Mouse (Mus musculus) hindbrain, embryonic 13.5 days (tissue): Measurements from ENCODE around the gene Ogfod3. TPM values are rescaled to one million over a fixed set of nuclear protein-coding genes. Genes with fewer than 3 reads are reported as not detected.
A peak's percentile ranks its signal among the peaks of the same experiment; 100 is the strongest.

Experiments
- ATAC-seq: fragments of 200-750 bp; cut with Nextera tagmentation; 2 replicates; pipeline ENCODE4 v1.8.0; 2017; ENCODE audit warnings: moderate TSS enrichment; ENCODE audit not compliant: low FRiP score
- H3K27ac ChIP-seq: fragments of 300-500 bp; sonication (generic); 2 replicates; pipeline ENCODE4 v1.5.1; 2015; ENCODE audit warnings: inconsistent platforms, mild to moderate bottlenecking, moderate library complexity
- H3K27me3 ChIP-seq: fragments of 300-500 bp; sonication (generic); 2 replicates; pipeline ENCODE4 v1.6.1; 2015; ENCODE audit warnings: mild to moderate bottlenecking, inconsistent platforms
- H3K36me3 ChIP-seq: fragments of 300-500 bp; sonication (generic); 2 replicates; pipeline ENCODE4 v1.6.1; 2015; ENCODE audit warnings: mild to moderate bottlenecking, inconsistent platforms
- H3K4me1 ChIP-seq: fragments of 300-500 bp; sonication (generic); replicated peaks from 2 replicates; pipeline ENCODE4 v1.6.1; 2015; ENCODE audit warnings: inconsistent platforms
- H3K4me2 ChIP-seq: fragments of 300-500 bp; sonication (generic); 2 replicates; pipeline ENCODE4 v1.6.1; 2015; ENCODE audit warnings: inconsistent platforms, mild to moderate bottlenecking, moderate library complexity
- H3K4me3 ChIP-seq: fragments of 300-500 bp; sonication (generic); 2 replicates; pipeline ENCODE4 v1.5.1; 2015; ENCODE audit warnings: mild to moderate bottlenecking, inconsistent platforms
- H3K9ac ChIP-seq: fragments of 300-500 bp; sonication (generic); 2 replicates; pipeline ENCODE4 v1.6.1; 2015; ENCODE audit warnings: mild to moderate bottlenecking, inconsistent platforms
- H3K9me3 ChIP-seq: fragments of 300-500 bp; sonication (generic); 2 replicates; pipeline ENCODE4 v1.6.1; 2016; ENCODE audit warnings: inconsistent platforms
- WGBS: fragments of 180-500 bp; shearing (Covaris S2); methylation state at CpG from one replicate; pipeline ENCODE4 v1.1.7; 2015; 5-methylcytosine and 5-hydroxymethylcytosine counted together
- polyA plus RNA-seq: library from polyadenylated mRNA; unstranded; fragments of >200 nt; fragmentation: Nextera tagmentation; extraction: Ambion mirVana; gene quantifications from 2 replicates; pipeline ENCODE4 v1.2.1, GENCODE M21; 2015

Gene Ogfod3
- polyA plus RNA-seq, 1 experiment from 2014 or later, result 24.2 TPM

DNA sequence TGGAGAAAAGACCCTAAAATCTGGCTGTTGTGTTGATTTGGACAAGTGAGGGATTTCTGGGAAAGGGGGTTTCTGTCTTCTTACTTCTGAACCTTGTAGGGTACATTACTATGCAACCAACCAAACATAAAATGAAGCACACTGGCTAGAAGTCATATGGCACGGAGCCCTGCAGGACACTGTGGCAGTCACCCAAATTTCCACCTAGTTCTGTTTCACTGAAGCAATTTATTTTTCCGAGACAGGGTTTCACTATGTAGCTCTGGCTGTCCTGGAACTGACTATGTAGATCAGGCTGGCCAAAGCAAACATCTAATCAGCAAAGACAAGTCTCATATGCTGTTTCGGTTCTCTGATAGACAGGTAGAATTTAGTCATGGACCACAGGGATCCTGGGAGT is 14.8 kb downstream of the Ogfod3 start:
- H3K9ac ChIP-seq, result no peak overlapping the region
- H3K4me1 ChIP-seq, result no peaks in the 10 kb centered on the region
- no peak overlapping the region for H3K4me2 ChIP-seq
- WGBS, result 88% methylated on average over 3 of the region's 3 CpGs
- no peak overlapping the region for H3K27ac ChIP-seq
- no peaks in the 10 kb centered on the region for H3K27me3 ChIP-seq
- ATAC-seq, result no peak
- no peaks in the 10 kb centered on the region for H3K9me3 ChIP-seq
- no peak overlapping the region for H3K4me3 ChIP-seq
- peaks cover 29% of the 10 kb centered on the region for H3K36me3 ChIP-seq

DNA sequence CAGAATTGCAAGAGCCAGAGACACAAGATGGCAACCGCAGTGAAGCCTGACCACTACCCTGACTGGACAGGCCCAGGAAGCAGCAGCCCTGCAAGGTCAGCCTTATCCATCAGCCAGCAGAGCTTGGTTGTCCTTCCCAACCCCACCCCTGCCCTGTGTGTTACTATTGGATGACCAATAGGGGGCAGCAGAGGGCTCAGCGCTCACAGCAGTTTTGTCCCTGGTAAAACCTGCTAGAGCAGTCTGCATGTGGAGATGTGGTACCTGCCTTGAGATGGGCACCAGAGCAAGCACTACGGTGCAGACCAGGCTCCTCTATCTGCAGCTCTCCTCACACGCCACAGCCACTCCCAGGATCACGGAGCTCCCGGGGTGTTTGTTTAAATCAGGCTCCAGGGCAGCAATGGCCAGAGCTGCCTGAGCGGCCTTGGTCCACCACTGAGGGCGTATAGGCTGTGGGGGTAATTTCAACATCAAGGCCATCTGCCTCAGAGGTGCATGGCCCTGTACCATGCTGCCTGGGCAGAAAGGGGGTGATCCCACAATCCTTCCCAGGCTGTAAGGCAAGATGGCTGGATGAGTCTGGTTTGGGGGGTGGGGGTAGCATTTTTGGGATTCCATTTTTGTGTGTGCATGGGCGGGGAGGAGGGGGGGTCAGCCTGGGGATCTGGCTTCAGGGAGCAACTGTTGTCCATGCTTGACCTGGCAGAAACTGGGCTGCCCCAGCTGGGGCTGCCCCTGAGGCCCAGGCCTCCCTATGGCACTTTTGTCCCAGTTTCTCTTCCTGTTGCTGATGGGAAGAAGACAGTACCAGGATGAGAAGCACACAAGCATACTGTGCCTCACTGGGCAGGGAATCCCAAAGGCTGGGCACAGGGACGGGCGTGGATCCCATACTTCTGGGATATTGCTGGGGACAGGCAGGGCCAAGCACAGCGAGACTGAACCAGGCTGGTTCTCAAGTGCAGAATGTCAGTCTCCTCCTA is 27.9 kb downstream of the Ogfod3 start:
- WGBS, result 63% methylated on average over 12 of the region's 12 CpGs
- no peak overlapping the region for H3K9ac ChIP-seq
- no peaks in the 10 kb centered on the region for H3K27me3 ChIP-seq
- no peak overlapping the region for H3K4me2 ChIP-seq
- H3K27ac ChIP-seq, result no peak overlapping the region
- H3K36me3 ChIP-seq, result peaks cover 12% of the 10 kb centered on the region
- H3K9me3 ChIP-seq, result no peaks in the 10 kb centered on the region
- peaks cover 25% of the 10 kb centered on the region for H3K4me1 ChIP-seq
- no peak for ATAC-seq
- no peak overlapping the region for H3K4me3 ChIP-seq

DNA sequence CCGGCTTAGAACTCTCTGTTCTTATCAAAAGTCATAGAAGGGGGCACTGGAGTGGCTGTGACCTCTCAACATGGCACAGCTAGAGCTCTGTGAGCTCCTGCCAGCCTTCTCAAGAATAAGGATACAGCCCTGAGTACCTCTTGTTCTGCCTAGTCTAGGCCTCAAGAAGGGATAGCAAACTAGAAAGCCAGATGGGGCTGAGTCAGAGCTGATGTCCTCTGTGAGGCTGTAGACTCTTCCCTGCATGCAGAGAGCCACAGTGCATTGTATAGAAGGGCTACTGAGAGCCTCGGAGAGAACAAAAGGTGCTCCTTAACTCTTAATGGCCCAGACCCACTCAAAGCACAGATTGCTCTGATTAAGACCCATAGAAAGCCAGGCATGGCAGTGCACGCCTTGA is 30.3 kb downstream of the Ogfod3 start:
- 46% methylated on average over 3 of the region's 3 CpGs for WGBS

DNA sequence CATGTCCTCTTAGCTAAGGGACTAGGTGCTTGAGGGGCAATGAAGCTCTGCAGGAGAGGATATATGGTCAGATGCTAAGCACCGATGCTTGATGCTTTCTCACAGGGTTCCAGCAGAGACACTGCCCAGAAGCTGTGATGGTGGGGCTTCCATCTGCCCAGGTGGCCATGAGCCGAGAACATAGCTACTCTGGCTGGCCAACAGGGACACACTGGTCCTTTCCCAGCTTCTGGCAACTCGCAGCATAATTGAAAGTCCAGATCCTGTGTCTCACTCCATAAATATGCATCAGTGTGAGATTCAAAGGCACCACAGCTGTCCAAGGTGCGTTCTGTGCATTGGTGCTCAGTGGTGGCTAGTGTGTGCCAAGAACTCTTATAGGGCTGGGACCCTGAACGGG is 31.3 kb downstream of the Ogfod3 start:
- Histone ChIP-seq H3K4me3 (no peak overlapping the region), H3K27ac (no peak overlapping the region), H3K4me1 (peaks cover 25% of the 10 kb centered on the region), H3K36me3 (no peaks in the 10 kb centered on the region), H3K9me3 (no peaks in the 10 kb centered on the region), H3K4me2 (no peak overlapping the region), H3K9ac (no peak overlapping the region), H3K27me3 (no peaks in the 10 kb centered on the region)
- WGBS, result 68% methylated on average over 5 of the region's 5 CpGs
- no peak for ATAC-seq

More for the DNA sequence above, 30.3 kb downstream of the Ogfod3 start:
- Histone ChIP-seq H3K36me3 (no peaks in the 10 kb centered on the region), H3K4me2 (no peak overlapping the region), H3K9me3 (no peaks in the 10 kb centered on the region), H3K27me3 (no peaks in the 10 kb centered on the region), H3K4me1 (peaks cover 25% of the 10 kb centered on the region), H3K4me3 (no peak overlapping the region), H3K9ac (no peak overlapping the region), H3K27ac (no peak overlapping the region)
- no peak for ATAC-seq

DNA sequence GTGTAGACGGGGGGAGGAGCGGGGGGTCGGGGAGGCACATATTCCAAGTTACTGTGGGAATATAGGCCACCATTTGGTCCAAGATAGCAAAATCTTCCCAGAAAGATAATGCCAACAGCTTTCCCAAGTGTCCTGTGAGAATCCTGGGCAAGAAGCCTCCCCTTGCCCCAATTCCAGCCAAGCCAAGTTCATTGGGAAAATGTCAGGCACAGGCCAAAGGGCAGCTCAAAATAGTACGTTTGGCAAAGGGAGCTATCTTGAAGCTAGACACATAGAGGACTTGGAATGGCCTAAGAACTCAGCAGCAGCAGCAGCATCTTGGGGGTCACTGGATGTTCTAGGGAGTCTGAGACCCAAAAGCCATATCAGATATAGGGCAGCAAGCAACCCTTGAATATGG is 40.8 kb downstream of the Ogfod3 start:
- H3K9me3 ChIP-seq, result no peaks in the 10 kb centered on the region
- no peaks in the 10 kb centered on the region for H3K27me3 ChIP-seq
- no peaks in the 10 kb centered on the region for H3K4me1 ChIP-seq
- H3K9ac ChIP-seq, result no peak overlapping the region
- ATAC-seq, result no peak
- no peaks in the 10 kb centered on the region for H3K36me3 ChIP-seq
- WGBS, result 91% methylated on average over 4 of the region's 4 CpGs
- H3K27ac ChIP-seq, result no peak overlapping the region
- H3K4me2 ChIP-seq, result no peak overlapping the region
- no peak overlapping the region for H3K4me3 ChIP-seq

DNA sequence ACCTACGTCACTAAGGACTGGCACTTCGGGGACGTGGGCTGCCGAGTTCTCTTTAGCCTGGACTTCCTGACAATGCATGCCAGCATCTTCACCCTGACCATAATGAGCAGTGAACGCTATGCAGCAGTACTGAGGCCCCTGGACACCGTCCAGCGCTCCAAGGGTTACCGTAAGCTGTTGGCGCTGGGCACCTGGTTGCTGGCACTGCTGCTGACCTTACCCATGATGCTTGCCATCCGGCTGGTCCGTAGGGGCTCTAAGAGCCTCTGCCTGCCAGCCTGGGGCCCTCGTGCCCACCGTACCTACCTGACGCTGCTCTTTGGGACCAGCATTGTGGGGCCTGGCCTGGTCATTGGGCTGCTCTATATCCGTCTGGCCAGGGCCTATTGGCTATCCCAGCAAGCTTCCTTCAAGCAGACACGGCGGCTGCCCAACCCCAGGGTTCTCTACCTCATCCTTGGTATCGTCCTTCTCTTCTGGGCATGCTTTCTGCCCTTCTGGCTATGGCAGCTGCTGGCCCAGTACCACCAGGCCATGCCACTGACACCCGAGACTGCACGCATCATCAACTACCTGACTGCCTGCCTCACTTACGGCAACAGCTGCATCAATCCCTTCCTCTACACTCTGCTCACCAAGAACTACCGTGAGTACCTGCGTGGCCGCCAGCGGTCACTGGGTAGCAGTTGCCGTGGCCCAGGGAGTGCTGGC is 43.7 kb downstream of the Ogfod3 start:
- no peak overlapping the region for H3K9ac ChIP-seq
- no peak overlapping the region for H3K4me2 ChIP-seq
- H3K27me3 ChIP-seq, result peaks cover 24% of the 10 kb centered on the region
- H3K9me3 ChIP-seq, result no peaks in the 10 kb centered on the region
- no peak overlapping the region for H3K27ac ChIP-seq
- 93% methylated on average over 26 of the region's 26 CpGs for WGBS
- H3K4me1 ChIP-seq, result peaks cover 12% of the 10 kb centered on the region
- ATAC-seq, result no peak
- H3K4me3 ChIP-seq, result no peak overlapping the region
- no peaks in the 10 kb centered on the region for H3K36me3 ChIP-seq

DNA sequence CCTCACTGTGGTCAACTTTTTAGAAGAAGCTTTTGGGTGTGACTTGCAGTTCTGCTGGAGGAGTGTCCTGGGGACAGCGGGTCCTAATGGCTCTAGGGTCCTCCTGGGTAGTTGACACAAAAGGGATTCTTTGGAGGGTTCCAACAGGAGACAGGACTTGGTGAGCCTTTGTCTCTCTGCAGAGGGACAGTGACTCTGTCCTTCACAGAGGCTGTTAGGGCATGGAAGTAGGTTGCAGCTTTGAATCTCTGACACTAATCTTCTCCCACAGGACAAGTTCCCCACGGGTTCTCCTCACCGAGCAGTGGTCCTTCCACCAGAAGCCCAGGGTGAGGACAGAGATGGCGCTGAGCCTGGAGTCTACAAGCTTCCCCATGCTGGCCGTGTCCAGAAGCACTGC is 44.5 kb downstream of the Ogfod3 start, which contains the start of gene Uts2r:
Uts2r (plus strand) TSS at position 301 of the 400 bp plus-strand sequence.
- no peak within 1 kb of the TSS for H3K27ac ChIP-seq

DNA sequence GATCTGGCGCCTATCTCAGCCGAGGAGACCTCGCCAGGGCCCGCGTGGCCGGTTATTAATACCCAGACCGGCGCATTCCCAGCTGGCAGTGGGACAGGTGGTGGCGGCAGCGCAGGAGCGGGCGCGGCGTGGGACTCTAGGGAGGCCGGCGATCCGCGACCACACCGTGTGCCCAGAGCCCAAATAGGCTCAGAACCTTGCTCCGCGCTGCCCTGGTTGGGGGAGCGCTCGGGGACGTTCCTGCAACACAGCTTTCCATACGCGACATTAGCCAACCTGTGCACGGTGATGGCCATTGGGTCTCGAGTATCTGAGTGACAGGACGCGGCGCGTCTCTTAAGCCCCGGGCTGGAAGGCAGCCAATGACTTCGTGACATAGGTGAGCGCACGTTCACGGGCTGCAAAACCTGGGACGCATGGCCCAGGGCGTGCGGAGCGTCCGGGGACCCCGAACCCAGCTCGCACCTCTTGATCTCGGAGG is 48.1 kb downstream of the Ogfod3 start:
- peaks cover 36% of the 10 kb centered on the region for H3K27me3 ChIP-seq
- WGBS, result 1% methylated on average over 45 of the region's 45 CpGs
- no peaks in the 10 kb centered on the region for H3K36me3 ChIP-seq
- H3K9me3 ChIP-seq, result no peaks in the 10 kb centered on the region
- H3K4me3 ChIP-seq, result peak overlapping the region; percentile 45
- H3K4me2 ChIP-seq, result peak overlapping the region; percentile 70
- H3K27ac ChIP-seq, result no peak overlapping the region
- H3K9ac ChIP-seq, result peak overlapping the region; percentile 65
- ATAC-seq, result 0 out of 2 replicates have a peak, but pooled peaks have one; percentile 17
- peaks cover 30% of the 10 kb centered on the region for H3K4me1 ChIP-seq

More for the DNA sequence above, 44.5 kb downstream of the Ogfod3 start, which contains the start of gene Uts2r:
- Histone ChIP-seq H3K9ac (no peak within 1 kb of the TSS), H3K4me2 (no peak within 1 kb of the TSS), H3K4me1 (peaks cover 16% of the 10 kb centered on the region), H3K36me3 (no peaks in the 10 kb centered on the region), H3K9me3 (no peaks in the 10 kb centered on the region), H3K4me3 (no peak within 1 kb of the TSS), H3K27me3 (peaks cover 32% of the 10 kb centered on the region)
- WGBS, result 87% methylated on average over 5 of the region's 5 CpGs
- ATAC-seq, result no peak

DNA sequence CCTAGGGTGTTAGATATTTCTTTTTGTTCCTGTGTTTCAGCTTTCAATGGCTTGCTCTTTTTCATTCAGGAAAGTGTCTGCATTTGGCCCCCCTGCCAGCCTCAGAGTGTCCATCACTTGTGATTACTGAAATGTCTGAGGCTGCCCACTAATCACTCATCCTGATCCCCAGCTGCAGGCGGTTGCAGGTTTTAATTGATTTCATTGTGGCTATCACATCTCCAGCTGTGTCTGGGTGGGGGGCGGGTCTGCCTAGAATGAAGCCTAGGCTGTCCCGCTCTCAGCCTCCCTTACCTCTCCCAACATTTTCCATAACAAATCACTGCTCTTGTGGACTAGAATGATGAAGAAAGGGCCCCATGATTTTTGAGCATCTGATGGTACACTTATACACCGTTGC is 50.3 kb downstream of the Ogfod3 start:
- 11% methylated on average over 4 of the region's 4 CpGs for WGBS
- Histone ChIP-seq H3K9ac (no peak overlapping the region), H3K4me2 (no peak overlapping the region), H3K4me3 (no peak overlapping the region), H3K9me3 (no peaks in the 10 kb centered on the region), H3K4me1 (peaks cover 30% of the 10 kb centered on the region), H3K27me3 (peaks cover 36% of the 10 kb centered on the region), H3K27ac (peak overlapping the region; percentile 46), H3K36me3 (no peaks in the 10 kb centered on the region)
- ATAC-seq, result no peak

DNA sequence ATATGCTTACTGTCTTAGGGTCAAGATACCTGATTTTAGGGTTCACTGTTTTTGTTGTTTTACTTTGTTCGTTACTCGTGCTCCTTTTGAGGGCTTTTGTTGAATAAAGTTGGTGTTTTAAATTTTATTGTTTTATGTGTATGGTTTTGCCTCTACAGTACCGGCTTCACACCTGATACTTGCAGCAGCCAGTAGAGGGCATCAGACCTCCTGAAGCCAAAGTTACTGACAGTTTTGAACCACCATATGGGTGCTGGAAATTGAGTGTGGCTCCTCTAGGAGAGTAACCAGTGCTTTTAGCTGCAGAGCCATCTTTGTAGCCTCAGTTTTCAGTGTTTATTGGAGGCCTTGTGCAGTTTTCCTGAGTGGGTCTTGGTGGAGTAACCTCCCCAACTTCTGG is 56.3 kb downstream of the Ogfod3 start:
- H3K9ac ChIP-seq, result no peak overlapping the region
- H3K36me3 ChIP-seq, result no peaks in the 10 kb centered on the region
- H3K4me1 ChIP-seq, result no peaks in the 10 kb centered on the region
- H3K9me3 ChIP-seq, result no peaks in the 10 kb centered on the region
- H3K27me3 ChIP-seq, result no peaks in the 10 kb centered on the region
- H3K4me2 ChIP-seq, result no peak overlapping the region
- no peak overlapping the region for H3K27ac ChIP-seq
- ATAC-seq, result no peak
- H3K4me3 ChIP-seq, result no peak overlapping the region
- 79% methylated on average over 3 of the region's 3 CpGs for WGBS

DNA sequence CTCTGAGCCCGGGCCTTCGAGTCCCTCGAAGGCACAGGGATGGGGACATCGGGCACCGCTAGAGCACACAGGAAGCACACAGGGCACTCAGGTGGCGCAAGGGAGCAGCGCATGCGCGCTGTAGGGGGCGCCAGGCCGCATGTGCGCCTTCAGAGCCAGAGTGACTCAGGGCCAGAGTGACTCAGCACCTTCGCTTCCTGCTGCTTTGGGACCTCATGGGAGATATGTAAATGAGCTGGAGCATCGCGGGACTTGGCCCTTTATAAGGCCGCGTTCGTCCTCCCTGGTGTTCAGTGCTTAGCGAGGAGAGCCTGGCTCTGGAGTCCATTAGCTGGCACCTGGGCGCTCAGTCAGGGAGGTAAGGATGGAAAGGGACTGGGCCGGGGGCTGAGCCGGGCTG is 58.6 kb downstream of the Ogfod3 start, which contains the start of gene Tex19.1:
Tex19.1 (plus strand) TSS at position 279 of the 400 bp plus-strand sequence.
- H3K9me3 ChIP-seq, result no peaks in the 10 kb centered on the region
- ATAC-seq, result no peak
- no peaks in the 10 kb centered on the region for H3K27me3 ChIP-seq
- no peaks in the 10 kb centered on the region for H3K4me1 ChIP-seq
- WGBS, result 91% methylated on average over 22 of the region's 22 CpGs
- no peak within 1 kb of the TSS for H3K27ac ChIP-seq
- no peaks in the 10 kb centered on the region for H3K36me3 ChIP-seq
- H3K4me3 ChIP-seq, result no peak within 1 kb of the TSS
- no peak within 1 kb of the TSS for H3K4me2 ChIP-seq
- H3K9ac ChIP-seq, result no peak within 1 kb of the TSS

DNA sequence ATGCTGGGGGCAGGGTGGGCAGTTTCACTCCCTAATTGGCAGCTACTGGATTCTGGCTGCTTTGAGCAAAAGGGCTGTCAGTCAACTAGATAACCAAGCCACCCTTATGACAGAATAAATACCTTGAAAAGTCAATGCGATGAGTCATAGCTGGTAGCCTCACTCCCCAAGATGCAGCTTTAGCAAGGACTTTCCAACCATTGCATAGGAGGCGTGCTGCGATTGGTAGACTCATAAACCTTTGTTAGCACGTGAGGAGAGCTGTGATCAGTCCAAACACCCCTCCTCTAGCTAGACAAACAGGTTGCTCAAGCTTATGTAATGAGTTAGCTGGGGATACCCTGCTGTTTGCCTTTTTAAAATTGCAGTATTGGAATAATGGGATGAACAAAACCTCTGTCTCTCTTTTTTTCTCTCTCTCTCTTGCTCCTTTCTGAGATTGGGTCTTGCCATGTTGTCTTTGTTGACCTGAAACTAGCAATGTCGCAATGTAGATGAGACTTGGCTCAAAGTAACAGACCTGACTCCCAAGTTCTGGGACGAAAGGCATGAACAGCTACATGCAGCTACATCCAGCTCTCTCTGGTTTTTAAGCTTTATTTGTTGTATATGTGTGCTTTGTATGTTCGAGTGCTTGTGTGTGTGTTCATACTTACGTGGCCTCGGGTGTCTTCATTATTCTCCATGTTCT is 61.0 kb downstream of the Ogfod3 start:
- no peaks in the 10 kb centered on the region for H3K27me3 ChIP-seq
- no peak for ATAC-seq
- H3K4me3 ChIP-seq, result no peak overlapping the region
- no peak overlapping the region for H3K4me2 ChIP-seq
- no peaks in the 10 kb centered on the region for H3K9me3 ChIP-seq
- H3K9ac ChIP-seq, result no peak overlapping the region
- WGBS, result 82% methylated on average over 9 of the region's 9 CpGs
- no peak overlapping the region for H3K27ac ChIP-seq
- H3K36me3 ChIP-seq, result no peaks in the 10 kb centered on the region
- no peaks in the 10 kb centered on the region for H3K4me1 ChIP-seq
